Mouse (Mus musculus): ENCODE results near the gene Zbtb46.

DNA sequence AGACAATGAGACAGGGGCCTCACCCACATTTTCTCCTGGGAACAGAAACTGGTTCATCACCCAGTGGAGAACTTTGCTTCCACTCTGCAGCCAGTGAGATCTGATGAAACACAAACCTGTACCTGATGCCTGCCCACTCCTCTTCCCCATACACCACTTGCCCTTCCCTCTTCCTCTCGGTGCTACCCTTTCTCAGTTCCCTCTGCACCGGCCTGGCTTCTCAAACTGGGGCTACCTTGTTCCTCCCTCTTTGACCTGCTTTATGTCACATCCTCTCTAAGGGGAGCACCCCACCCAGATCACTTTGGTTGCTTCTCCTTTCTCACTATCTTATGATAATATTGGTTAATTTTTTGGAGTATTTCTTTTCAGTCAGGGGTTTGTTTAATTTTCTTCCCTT is 23.0 kb downstream of the Zbtb46 start:
- TF ChIP-seq CTCF (IDR thresholded peaks at IDR 0.05; ENCODE audit: extremely low read depth, insufficient read length, insufficient replicate concordance, low read depth, low read length): no peak
- no peak for TF ChIP-seq POLR2A (IDR thresholded peaks at IDR 0.05; ENCODE audit: low read depth, low read length)
